Mouse (Mus musculus) E14TG2a.4 (cell line): ENCODE measurements around the gene Sbk1.

Experiments
- CTCF ChIP-seq: conservative IDR thresholded peaks from 2 replicates; pipeline ENCODE4 v1.5.1; 2014; ENCODE audit warnings: low read length
- NANOG ChIP-seq: IDR thresholded peaks from 2 replicates; pipeline ENCODE4 v1.6.1; 2014; ENCODE audit warnings: borderline replicate concordance, low read length, mixed read lengths

GRCm38 (mm10) chr7:126267606-126268005, 4.8 kb upstream of the Sbk1 start:
- TF ChIP-seq CTCF (no peak), NANOG (no peak)
